Mouse (Mus musculus) erythroblast, embryonic 14.5 days (primary cell): Measurements from ENCODE around the gene Lrrc49.

Experiments
- GATA1 ChIP-seq: IDR thresholded peaks from 2 replicates; pipeline ENCODE4 v1.6.1; 2012; ENCODE audit warnings: low read length, inconsistent platforms, mixed read lengths
- TAL1 ChIP-seq: IDR thresholded peaks from 3 replicates; pipeline ENCODE4 v1.6.1; 2012; ENCODE audit warnings: low read length, inconsistent platforms, mixed read lengths

GRCm38 (mm10) chr9:60665535-60665934 lies 22.4 kb downstream of the Lrrc49 start:
- TF ChIP-seq GATA1 (no peak), TAL1 (no peak)
